Mouse (Mus musculus): ENCODE results near the gene Ttbk1.
A peak's percentile ranks its signal among the peaks of the same experiment; 100 is the strongest.

Gene Ttbk1

GRCm38 (mm10) chr17:46477286-46477685, 10.2 kb downstream of the Ttbk1 start:
- DNase-seq (ENCODE audit: extremely low spot score, low spot score): no peak

- no peak for DNase-seq (ENCODE audit: extremely low spot score, low spot score)
Observed at GRCm38 (mm10) chr17:46476601-46477000, 10.9 kb downstream of the Ttbk1 start.

- no peak for DNase-seq (ENCODE audit: extremely low spot score, low spot score)
Observed at GRCm38 (mm10) chr17:46467830-46468229, 19.6 kb downstream of the Ttbk1 start.

GRCm38 (mm10) chr17:46462226-46462625, 25.2 kb downstream of the Ttbk1 start:
- no peak for DNase-seq (ENCODE audit: extremely low spot score, low spot score)

- DNase-seq (ENCODE audit: extremely low spot score, low spot score): peak; percentile 47
Observed at GRCm38 (mm10) chr17:46461347-46461746, 26.1 kb downstream of the Ttbk1 start.

GRCm38 (mm10) chr17:46460673-46461072, 26.8 kb downstream of the Ttbk1 start:
- DNase-seq (ENCODE audit: extremely low spot score, low spot score): no peak

GRCm38 (mm10) chr17:46458439-46458838, 29.0 kb downstream of the Ttbk1 start:
- no peak for DNase-seq (ENCODE audit: extremely low spot score, low spot score)

DNA sequence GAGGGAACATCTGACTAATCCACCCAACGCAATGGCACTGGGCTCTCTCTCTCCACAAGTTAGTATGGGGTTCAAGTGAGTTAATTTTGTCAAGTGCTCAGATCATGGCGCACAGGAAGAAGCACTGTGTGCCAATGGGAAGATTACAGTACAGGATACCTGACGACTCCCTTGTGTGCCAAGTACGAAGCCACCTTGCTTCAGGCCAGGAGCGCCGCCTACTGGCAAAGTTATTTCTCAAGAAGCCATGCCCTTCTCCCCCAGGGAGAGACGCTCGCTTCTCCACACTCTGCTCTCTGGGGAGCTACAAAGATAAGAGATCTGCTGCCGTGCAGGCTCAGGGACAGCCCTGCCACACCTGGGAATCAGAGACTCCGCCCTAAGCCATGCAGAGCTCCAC, 29.7 kb downstream of the Ttbk1 start:
- no peak for DNase-seq (ENCODE audit: extremely low spot score, low spot score)

DNA sequence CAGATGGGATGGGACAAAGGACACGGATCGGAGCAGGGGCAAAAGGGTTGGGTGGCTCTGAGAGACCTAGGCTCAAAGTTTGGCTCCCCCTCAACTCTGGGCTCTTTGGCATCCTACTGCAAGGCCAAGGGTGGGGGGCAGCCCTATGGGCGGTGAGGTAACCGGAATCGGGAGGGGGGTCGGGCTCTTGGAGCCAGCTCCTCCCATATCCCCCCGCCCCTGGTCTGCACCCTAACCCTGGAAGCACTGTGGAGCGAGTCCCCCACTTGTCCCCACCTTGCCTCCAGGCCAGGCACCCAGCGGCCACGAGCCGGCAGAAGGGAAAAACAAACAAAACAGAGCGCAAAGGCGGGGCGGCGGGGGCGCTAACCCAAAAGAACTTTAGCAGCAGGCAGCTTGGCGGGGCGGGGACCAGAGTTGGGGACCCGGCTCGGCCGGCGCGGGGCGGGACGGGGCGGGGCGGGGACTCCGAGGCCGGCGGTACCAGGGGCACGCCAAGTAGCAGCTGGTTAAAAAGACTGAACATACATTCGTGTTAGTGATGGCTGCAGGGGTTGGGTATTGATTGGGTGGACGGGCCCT, 32.3 kb downstream of the Ttbk1 start:
- DNase-seq (ENCODE audit: extremely low spot score, low spot score): peak; percentile 57

- DNase-seq (ENCODE audit: extremely low spot score, low spot score): no peak
Observed at GRCm38 (mm10) chr17:46454539-46454938, 32.9 kb downstream of the Ttbk1 start.

DNA sequence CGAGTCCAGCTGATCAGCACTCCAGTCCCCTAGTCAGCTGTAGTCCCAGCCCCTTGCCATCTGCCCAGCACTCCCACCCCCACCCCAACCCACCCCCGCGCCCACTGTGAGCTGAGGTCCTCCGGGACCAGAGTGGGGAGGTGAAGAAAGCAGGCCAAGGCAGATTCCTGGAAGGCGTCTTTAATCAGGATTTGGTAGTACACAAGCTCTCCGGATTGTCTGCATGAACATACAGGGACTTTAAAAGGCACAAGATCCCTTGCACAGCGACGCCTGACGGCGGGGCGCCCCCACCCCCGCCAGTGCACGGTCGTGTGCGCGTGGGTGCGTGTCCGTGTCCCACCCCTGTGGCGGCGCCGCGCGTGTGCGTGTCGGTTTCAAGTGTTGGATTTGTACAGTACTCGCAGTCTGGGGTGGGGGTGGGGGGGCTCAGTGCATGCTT, 33.5 kb downstream of the Ttbk1 start:
- no peak for DNase-seq (ENCODE audit: extremely low spot score, low spot score)

DNA sequence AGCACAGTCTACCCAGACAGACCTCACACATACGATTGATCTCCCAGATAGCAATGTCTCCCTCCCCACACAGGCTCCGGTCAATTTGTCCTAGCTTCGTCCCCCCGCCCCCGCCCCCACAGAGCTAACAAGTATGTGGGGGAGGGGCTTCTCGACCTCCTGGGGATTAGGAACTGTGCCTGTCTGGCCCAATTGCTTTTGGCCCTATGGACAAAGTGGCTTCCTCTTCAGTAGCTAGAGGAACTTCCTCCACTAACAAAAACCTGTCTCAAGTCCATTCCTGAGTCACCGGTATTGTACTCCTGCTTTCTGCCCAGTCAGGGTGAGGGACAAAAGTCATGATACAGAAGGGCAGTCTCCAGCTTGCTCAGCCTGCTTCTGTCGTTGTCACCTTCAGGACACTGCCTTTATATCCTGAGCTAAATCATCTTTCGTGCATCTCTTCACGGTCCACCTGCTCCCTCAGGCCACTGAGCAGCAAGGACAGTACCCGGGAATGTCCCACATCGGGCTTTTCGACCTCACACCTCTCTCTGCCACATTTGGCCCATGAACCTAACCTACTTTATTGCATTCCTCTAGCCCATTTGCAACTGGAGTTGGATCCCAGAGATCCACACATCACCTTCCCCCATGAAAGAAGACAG, 34.0 kb downstream of the Ttbk1 start:
- DNase-seq (ENCODE audit: extremely low spot score, low spot score): no peak

- no peak for DNase-seq (ENCODE audit: extremely low spot score, low spot score)
Observed at GRCm38 (mm10) chr17:46452683-46453082, 34.8 kb downstream of the Ttbk1 start.

DNA sequence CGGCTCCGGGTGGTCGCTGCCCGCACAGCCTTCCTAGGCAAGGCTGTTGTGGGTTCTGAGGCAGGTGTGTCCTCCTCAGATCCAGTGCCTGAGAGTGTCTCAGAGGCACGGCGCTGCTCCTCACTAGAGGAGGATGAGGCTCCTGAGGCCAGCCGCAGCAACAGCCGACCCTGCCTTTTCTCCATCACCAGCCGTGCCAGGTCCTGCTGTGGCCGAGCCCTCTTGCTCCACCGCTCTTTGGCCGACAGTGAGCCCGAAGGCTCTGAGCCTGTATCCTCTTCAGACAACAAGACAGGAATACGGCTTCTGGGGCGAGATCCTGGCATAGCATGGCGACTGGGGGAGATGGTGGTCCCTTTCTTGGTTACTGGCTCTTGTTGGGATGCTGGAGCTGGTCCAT, 41.2 kb downstream of the Ttbk1 start:
- DNase-seq (ENCODE audit: extremely low spot score, low spot score): no peak

DNA sequence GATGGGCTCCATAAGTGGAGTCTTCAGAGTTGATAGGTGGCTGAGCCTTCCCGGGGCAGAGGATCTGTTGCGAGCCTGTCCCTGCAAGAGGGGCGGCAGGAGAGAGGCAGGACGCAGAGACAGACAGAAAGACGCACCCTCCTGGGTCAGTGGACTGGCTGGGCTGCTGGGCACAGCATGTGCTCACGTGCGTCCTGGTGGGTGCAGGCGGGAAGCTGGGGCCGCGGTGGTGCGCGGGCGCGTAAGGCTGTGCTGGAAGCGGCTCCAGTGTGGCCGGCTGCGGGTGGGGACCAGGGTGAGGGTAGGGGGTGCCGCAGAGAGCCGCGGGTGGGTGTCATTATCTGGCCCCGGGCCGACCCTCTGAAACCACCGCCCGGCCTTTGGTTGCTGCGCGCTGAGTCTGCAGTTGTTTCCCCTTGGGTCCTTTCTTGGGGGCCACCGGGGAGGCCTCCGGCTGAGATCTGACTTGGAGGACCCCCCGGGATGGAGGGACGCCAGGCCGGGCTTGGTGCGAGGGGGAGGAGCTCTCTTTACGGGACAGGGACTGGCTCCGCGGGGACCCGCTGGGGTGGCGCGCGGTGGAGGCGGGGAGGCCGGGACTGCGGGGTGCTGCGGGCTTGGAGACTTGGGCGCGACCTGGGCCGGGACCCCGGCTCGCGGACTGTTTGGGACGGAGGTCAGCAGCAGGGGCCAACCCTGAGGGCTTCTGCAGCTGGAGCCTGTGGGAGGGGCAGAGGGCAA, 42.5 kb downstream of the Ttbk1 start:
- no peak for DNase-seq (ENCODE audit: extremely low spot score, low spot score)

DNA sequence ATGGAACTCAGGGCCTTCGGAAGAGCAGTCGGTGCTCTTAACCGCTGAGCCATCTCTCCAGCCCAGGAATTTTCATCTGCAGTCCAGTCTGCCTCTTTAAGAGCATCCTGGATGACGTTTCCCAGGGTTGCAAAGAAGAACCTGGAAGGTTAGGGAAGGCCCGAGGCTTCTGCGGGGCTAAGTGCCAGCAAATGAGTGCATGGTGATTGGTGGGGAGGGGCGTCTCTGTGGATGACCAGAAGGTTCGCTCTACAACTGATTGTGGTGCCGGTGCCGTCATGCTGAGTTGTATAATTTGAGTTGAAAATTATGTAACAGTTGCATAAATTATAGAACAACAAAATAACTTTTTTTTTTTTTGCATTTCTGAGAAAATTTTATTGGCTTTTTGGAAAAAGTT, 48.3 kb downstream of the Ttbk1 start:
- DNase-seq (ENCODE audit: extremely low spot score, low spot score): no peak

GRCm38 (mm10) chr17:46438298-46438873, 49.1 kb downstream of the Ttbk1 start, which contains the start of gene Slc22a7:
Gene Slc22a7 (minus strand): TSS chr17:46438457.
- DNase-seq (ENCODE audit: extremely low spot score, low spot score): no peak

DNA sequence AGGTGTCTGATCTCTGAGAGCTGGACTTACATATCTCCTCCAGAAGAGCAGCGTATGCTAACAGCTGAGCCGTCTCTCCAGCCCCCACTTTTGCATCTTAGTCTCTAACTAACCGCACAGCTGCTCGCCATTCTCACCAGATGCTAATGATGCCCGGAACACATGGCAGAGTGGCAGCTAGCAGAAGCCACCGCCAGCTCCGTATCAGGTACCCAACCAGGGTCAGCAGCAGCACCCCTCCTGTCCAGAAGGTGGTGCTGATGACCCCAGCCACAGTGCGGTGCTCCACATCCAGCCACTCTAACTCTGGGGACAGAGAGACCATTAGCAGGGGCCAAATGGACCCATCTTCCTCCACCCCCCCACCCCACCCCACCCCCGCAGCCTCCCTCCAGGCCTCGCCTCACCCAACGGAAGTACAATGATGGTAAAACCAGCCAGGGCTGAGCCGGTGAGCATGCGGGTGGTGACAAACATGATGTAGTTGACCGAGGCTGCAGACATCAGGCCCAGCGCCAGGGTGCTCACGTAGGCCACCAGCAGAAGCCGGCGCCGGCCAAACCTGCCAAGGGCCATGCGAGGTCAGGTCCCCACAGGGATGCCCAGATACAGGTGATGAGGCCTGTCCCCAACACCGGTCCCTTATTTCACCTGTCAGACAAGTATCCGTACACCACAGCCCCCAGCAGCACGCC, 50.7 kb downstream of the Ttbk1 start:
- DNase-seq (ENCODE audit: extremely low spot score, low spot score): no peak

- no peak for DNase-seq (ENCODE audit: extremely low spot score, low spot score)
Observed at GRCm38 (mm10) chr17:46433627-46434026, 53.8 kb downstream of the Ttbk1 start.

GRCm38 (mm10) chr17:46428761-46429414, 58.6 kb downstream of the Ttbk1 start, which contains the start of gene Crip3:
Gene Crip3 (plus strand): TSS chr17:46428926.
- no peak for DNase-seq (ENCODE audit: extremely low spot score, low spot score)

GRCm38 (mm10) chr17:46426496-46426895, 61.0 kb downstream of the Ttbk1 start:
- DNase-seq (ENCODE audit: extremely low spot score, low spot score): no peak

Measured in neural tube, embryonic 10.5 days (tissue).